In the genomic region with DNA sequence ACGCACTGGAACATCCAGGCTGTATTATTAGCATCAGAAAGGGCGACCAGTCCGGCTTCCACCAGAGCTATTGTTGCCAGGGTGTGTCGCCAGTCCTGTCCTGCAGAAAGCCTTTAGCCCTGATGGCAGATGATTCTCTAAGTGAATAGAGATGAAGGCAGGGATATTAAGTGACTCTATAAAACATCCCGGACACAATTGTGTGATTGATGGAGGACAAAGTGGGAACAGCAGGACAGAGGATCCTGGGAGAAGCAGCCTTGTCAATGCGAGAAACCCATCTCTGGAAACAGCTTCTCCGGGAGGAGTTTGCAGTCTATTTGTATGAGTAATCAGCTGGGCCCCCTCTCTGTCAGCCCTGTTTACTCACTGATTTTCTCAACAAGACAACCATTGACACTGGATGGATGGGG, we compare ENCODE assay signal across 15 mouse cellular contexts.
DNase-seq lines count a peak whose midpoint lies in the region; ATAC-seq and TF ChIP-seq lines count a peak whose summit lies in the region.
"Had no signal": no experiment of that assay in that cellular context is flagged by ENCODE, and none has a peak within 500 bp of the region (broad histone marks: within the 10 kb centered on the region; RNA-seq: fewer than 3 reads in every experiment).

No protein-coding gene starts in this region.

- no peak overlapping the region for H3K4me2 ChIP-seq in forebrain, postnatal 0 days (ENCODE audit: low read depth)
- H3K4me2 ChIP-seq in midbrain, embryonic 11.5 days, result peak overlapping the region; percentile 20
- no peak overlapping the region for H3K4me2 ChIP-seq in midbrain, postnatal 0 days (ENCODE audit: low read depth, low read length, poor library complexity, severe bottlenecking)
- H3K4me2 ChIP-seq: intestine, embryonic 15.5 days; lung, embryonic 15.5 days; stomach, embryonic 15.5 days had no signal

- H3K9ac ChIP-seq in forebrain, postnatal 0 days, result no peak overlapping the region
- H3K9ac ChIP-seq in midbrain, embryonic 11.5 days (ENCODE audit: low read length), result no peak overlapping the region
- no peak overlapping the region for H3K9ac ChIP-seq in midbrain, postnatal 0 days (replicated peaks; ENCODE audit: low read length, poor library complexity, severe bottlenecking)
- H3K9ac ChIP-seq: intestine, embryonic 15.5 days; lung, embryonic 15.5 days; stomach, embryonic 15.5 days had no signal

- no peak for ATAC-seq in forebrain, postnatal 0 days
- ATAC-seq in midbrain, embryonic 11.5 days (ENCODE audit: low FRiP score), result peak; percentile 84
- no peak for ATAC-seq in midbrain, postnatal 0 days (ENCODE audit: low FRiP score)
- ATAC-seq: intestine, embryonic 15.5 days had no signal

- no peak overlapping the region for H3K4me3 ChIP-seq in forebrain, embryonic 10.5 days
- no peak overlapping the region for H3K4me3 ChIP-seq in forebrain, postnatal 0 days (ENCODE audit: low read depth, low read length)
- H3K4me3 ChIP-seq in midbrain, embryonic 11.5 days (ENCODE audit: low read depth, low read length), result no peak overlapping the region
- no peak overlapping the region for H3K4me3 ChIP-seq in midbrain, postnatal 0 days (ENCODE audit: low read depth, low read length)
- H3K4me3 ChIP-seq in embryonic facial prominence, embryonic 10.5 days, result no peak overlapping the region
- H3K4me3 ChIP-seq: intestine, embryonic 15.5 days; lung, embryonic 15.5 days; stomach, embryonic 15.5 days had no signal

- peak; percentile 48 for DNase-seq in forebrain, embryonic 10.5 days (ENCODE audit: extremely low spot score, low spot score)
- DNase-seq in forebrain, postnatal 0 days, result no peak
- DNase-seq in midbrain, embryonic 11.5 days (ENCODE audit: low spot score, missing footprints), result peak; percentile 94
- no peak for DNase-seq in midbrain, postnatal 0 days (ENCODE audit: low spot score)
- DNase-seq in embryonic facial prominence, embryonic 10.5 days (ENCODE audit: low spot score), result peak; percentile 48
- DNase-seq in retina, embryonic 14.5 days (ENCODE audit: low spot score), result peak; percentile 38
- no peak for DNase-seq in adrenal gland, adult 2 months
- no peak for DNase-seq in thymus, postnatal 4 days
- DNase-seq: adrenal gland, postnatal 25 days; thymus, postnatal 14 days had no signal

- 0% methylated on average over 7 of the region's 7 CpGs for WGBS in forebrain, embryonic 10.5 days
- WGBS in forebrain, postnatal 0 days, result 4% methylated on average over 7 of the region's 7 CpGs
- WGBS in midbrain, embryonic 11.5 days, result 1% methylated on average over 7 of the region's 7 CpGs
- 2% methylated on average over 7 of the region's 7 CpGs for WGBS in midbrain, postnatal 0 days
- 2% methylated on average over 7 of the region's 7 CpGs for WGBS in embryonic facial prominence, embryonic 10.5 days

- H3K9me3 ChIP-seq in forebrain, embryonic 10.5 days, result no peaks in the 10 kb centered on the region
- no peaks in the 10 kb centered on the region for H3K9me3 ChIP-seq in forebrain, postnatal 0 days (ENCODE audit: low read length)
- no peaks in the 10 kb centered on the region for H3K9me3 ChIP-seq in midbrain, embryonic 11.5 days (ENCODE audit: control insufficient read depth, low read length)
- no peaks in the 10 kb centered on the region for H3K9me3 ChIP-seq in midbrain, postnatal 0 days (ENCODE audit: low read length)
- H3K9me3 ChIP-seq in embryonic facial prominence, embryonic 10.5 days, result no peaks in the 10 kb centered on the region
- H3K9me3 ChIP-seq: intestine, embryonic 15.5 days; lung, embryonic 15.5 days; stomach, embryonic 15.5 days had no signal

- no peak overlapping the region for H3K27ac ChIP-seq in forebrain, embryonic 10.5 days
- H3K27ac ChIP-seq in forebrain, postnatal 0 days (ENCODE audit: low read depth, low read length), result no peak overlapping the region
- no peak overlapping the region for H3K27ac ChIP-seq in midbrain, embryonic 11.5 days (ENCODE audit: low read depth, low read length)
- H3K27ac ChIP-seq in midbrain, postnatal 0 days (ENCODE audit: low read depth, low read length), result no peak overlapping the region
- no peak overlapping the region for H3K27ac ChIP-seq in embryonic facial prominence, embryonic 10.5 days (replicated peaks)
- H3K27ac ChIP-seq: intestine, embryonic 15.5 days; kidney, postnatal 0 days; lung, embryonic 15.5 days; stomach, embryonic 15.5 days had no signal

- peaks cover 58% of the 10 kb centered on the region for H3K4me1 ChIP-seq in forebrain, embryonic 10.5 days
- no peaks in the 10 kb centered on the region for H3K4me1 ChIP-seq in forebrain, postnatal 0 days (ENCODE audit: insufficient read depth)
- H3K4me1 ChIP-seq in midbrain, embryonic 11.5 days (ENCODE audit: control insufficient read depth, insufficient read depth, low read length), result peaks cover 31% of the 10 kb centered on the region
- no peaks in the 10 kb centered on the region for H3K4me1 ChIP-seq in midbrain, postnatal 0 days (ENCODE audit: insufficient read depth, low read length)
- H3K4me1 ChIP-seq in embryonic facial prominence, embryonic 10.5 days, result peaks cover 52% of the 10 kb centered on the region

- H3K27me3 ChIP-seq in forebrain, embryonic 10.5 days (ENCODE audit: poor library complexity, severe bottlenecking), result peaks cover 100% of the 10 kb centered on the region
- peaks cover 54% of the 10 kb centered on the region for H3K27me3 ChIP-seq in forebrain, postnatal 0 days (ENCODE audit: insufficient read depth, low read length)
- H3K27me3 ChIP-seq in midbrain, embryonic 11.5 days (ENCODE audit: control insufficient read depth, insufficient read depth, low read length), result peaks cover 91% of the 10 kb centered on the region
- H3K27me3 ChIP-seq in midbrain, postnatal 0 days (ENCODE audit: insufficient read depth, low read length), result peaks cover 69% of the 10 kb centered on the region
- H3K27me3 ChIP-seq in embryonic facial prominence, embryonic 10.5 days (replicated peaks; ENCODE audit: low read depth, poor library complexity, severe bottlenecking), result peaks cover 100% of the 10 kb centered on the region
- H3K27me3 ChIP-seq: CH12.LX had no signal

- no peaks in the 10 kb centered on the region for H3K36me3 ChIP-seq in forebrain, embryonic 10.5 days (replicated peaks)
- H3K36me3 ChIP-seq in forebrain, postnatal 0 days (ENCODE audit: insufficient read depth), result no peaks in the 10 kb centered on the region
- H3K36me3 ChIP-seq in midbrain, embryonic 11.5 days (ENCODE audit: control insufficient read depth, insufficient read depth, low read length), result no peaks in the 10 kb centered on the region
- H3K36me3 ChIP-seq in midbrain, postnatal 0 days (ENCODE audit: insufficient read depth, low read length), result no peaks in the 10 kb centered on the region
- no peaks in the 10 kb centered on the region for H3K36me3 ChIP-seq in embryonic facial prominence, embryonic 10.5 days (replicated peaks)
- H3K36me3 ChIP-seq: intestine, embryonic 15.5 days; lung, embryonic 15.5 days; stomach, embryonic 15.5 days had no signal

- TF ChIP-seq CTCF in forebrain, postnatal 0 days (IDR thresholded peaks at IDR 0.05; ENCODE audit: low read depth), result no peak
- no peak for TF ChIP-seq CTCF in midbrain, postnatal 0 days (IDR thresholded peaks at IDR 0.05)

Comparison
In these comparisons a context has a peak if more than half of its experiments do, and no peak if none do; other contexts are left out.
1. DNase-seq: peak in forebrain, embryonic 10.5 days (single experiment), midbrain, embryonic 11.5 days (single experiment), embryonic facial prominence, embryonic 10.5 days (single experiment) and retina, embryonic 14.5 days (single experiment); none in forebrain, postnatal 0 days (single experiment), midbrain, postnatal 0 days (single experiment), adrenal gland, adult 2 months (single experiment) and thymus, postnatal 4 days (single experiment).